Mouse (Mus musculus) kidney, adult 2 months (tissue): ENCODE measurements at regions not wholly inside any gene's neighbourhood (a gene's known extent, or its start where the extent isn't known, plus 50 kb on each side); places are given as distances from the start of the nearest gene placed in this dataset.

ENCODE experiments used
- CTCF ChIP-seq: fragments of 200-500 bp; conservative IDR thresholded peaks from 2 replicates; pipeline ENCODE4 v1.5.1; 2011; ENCODE audit warnings: low read depth, mild to moderate bottlenecking, control low read depth, low read length, moderate library complexity, mixed read lengths; ENCODE audit not compliant: insufficient read depth, insufficient read length
- POLR2A ChIP-seq: fragments of 200-500 bp; IDR thresholded peaks from one replicate; pipeline ENCODE4 v1.6.1; 2011; ENCODE audit warnings: low read depth, low read length, control low read depth

GRCm38 (mm10) chr11:117414871-117415323 is 69.3 kb upstream of the Gm11733 start:
- TF ChIP-seq CTCF, result no peak
- no peak for TF ChIP-seq POLR2A
